8 mouse cellular contexts compared by ENCODE assay signal in genomic region chr16:13819394-13819743, GRCm38 (mm10). TPM values are rescaled to one million over a fixed set of nuclear protein-coding genes. Genes with fewer than 3 reads are reported as not detected.
A peak's percentile ranks its signal among the peaks of the same experiment; 100 is the strongest.
DNase-seq lines count a peak whose midpoint lies in the region; ATAC-seq and TF ChIP-seq lines count a peak whose summit lies in the region.

No protein-coding gene starts in this region.

- peak overlapping the region; percentile 81 for H3K4me2 ChIP-seq in kidney, embryonic 16.5 days (replicated peaks; ENCODE audit: low read depth, low read length)
- peak overlapping the region; percentile 60 for H3K4me2 ChIP-seq in hindbrain, embryonic 14.5 days (replicated peaks)
- peak overlapping the region; percentile 71 for H3K4me2 ChIP-seq in midbrain, embryonic 14.5 days (ENCODE audit: low read length)

- peaks cover 16% of the 10 kb centered on the region for H3K4me1 ChIP-seq in kidney, embryonic 16.5 days (ENCODE audit: insufficient read depth, low read length)
- peaks cover 3% of the 10 kb centered on the region; the same call in 1 of the 2 replicates for H3K4me1 ChIP-seq in bone marrow, adult 2 months (ENCODE audit: control insufficient read depth, insufficient read depth, low read length)
- H3K4me1 ChIP-seq in hindbrain, embryonic 14.5 days (replicated peaks; ENCODE audit: control insufficient read depth, insufficient read depth, low read length), result peaks cover 10% of the 10 kb centered on the region
- peaks cover 15% of the 10 kb centered on the region; the same call in 1 of the 2 replicates for H3K4me1 ChIP-seq in midbrain, embryonic 14.5 days (ENCODE audit: control insufficient read depth, insufficient read depth, low read length)

- peak overlapping the region; percentile 99 for H3K27ac ChIP-seq in kidney, embryonic 16.5 days (ENCODE audit: low read length)
- peak overlapping the region; percentile 71 for H3K27ac ChIP-seq in bone marrow, adult 2 months (ENCODE audit: control insufficient read depth, insufficient read depth, low read depth, low read length, poor library complexity)
- peak overlapping the region; percentile 96 for H3K27ac ChIP-seq in hindbrain, embryonic 14.5 days
- H3K27ac ChIP-seq in midbrain, embryonic 14.5 days (replicated peaks; ENCODE audit: low read depth, low read length), result peak overlapping the region; percentile 93

- no peak for TF ChIP-seq CTCF in bone marrow, adult 2 months (IDR thresholded peaks at IDR 0.05; ENCODE audit: control insufficient read depth, insufficient read depth, low read length)

- H3K9me3 ChIP-seq in kidney, embryonic 16.5 days (ENCODE audit: low read length), result no peaks in the 10 kb centered on the region
- H3K9me3 ChIP-seq in hindbrain, embryonic 14.5 days (ENCODE audit: control insufficient read depth, low read length), result no peaks in the 10 kb centered on the region
- H3K9me3 ChIP-seq in midbrain, embryonic 14.5 days (ENCODE audit: control insufficient read depth, low read length), result no peaks in the 10 kb centered on the region

- ATAC-seq in kidney, embryonic 16.5 days (ENCODE audit: low FRiP score, low TSS enrichment), result peak; percentile 66
- ATAC-seq in hindbrain, embryonic 14.5 days (ENCODE audit: low FRiP score), result peak; percentile 60
- ATAC-seq in midbrain, embryonic 14.5 days (ENCODE audit: low FRiP score, low TSS enrichment), result peak; percentile 51; the same call in 1 of the 2 replicates

- peak overlapping the region; percentile 89 for H3K4me3 ChIP-seq in kidney, embryonic 16.5 days (ENCODE audit: low read length)
- H3K4me3 ChIP-seq in bone marrow, adult 2 months (replicated peaks; ENCODE audit: control insufficient read depth, low read depth, low read length), result peak overlapping the region; percentile 81
- peak overlapping the region; percentile 76 for H3K4me3 ChIP-seq in hindbrain, embryonic 14.5 days (replicated peaks; ENCODE audit: low read length)
- H3K4me3 ChIP-seq in midbrain, embryonic 14.5 days (replicated peaks; ENCODE audit: low read depth, low read length), result peak overlapping the region; percentile 78

- H3K27me3 ChIP-seq in kidney, embryonic 16.5 days (ENCODE audit: insufficient read depth, low read length), result no peaks in the 10 kb centered on the region
- H3K27me3 ChIP-seq in hindbrain, embryonic 14.5 days (ENCODE audit: control insufficient read depth, insufficient read depth, low read length), result no peaks in the 10 kb centered on the region
- no peaks in the 10 kb centered on the region for H3K27me3 ChIP-seq in midbrain, embryonic 14.5 days (ENCODE audit: control insufficient read depth, insufficient read depth, low read length)

- under 1% methylated on average over 36 of the region's 36 CpGs for whole genome bisulfite sequencing in kidney, embryonic 16.5 days
- under 1% methylated on average over 35 of the region's 36 CpGs for WGBS in bone marrow, adult 2 months
- under 1% methylated on average over 36 of the region's 36 CpGs for WGBS in hindbrain, embryonic 14.5 days
- WGBS in midbrain, embryonic 14.5 days, result under 1% methylated on average over 36 of the region's 36 CpGs

- peaks cover 17% of the 10 kb centered on the region; the same call in 1 of the 2 replicates for H3K36me3 ChIP-seq in kidney, embryonic 16.5 days (ENCODE audit: insufficient read depth, low read length)
- H3K36me3 ChIP-seq in hindbrain, embryonic 14.5 days (replicated peaks; ENCODE audit: control insufficient read depth, insufficient read depth), result peaks cover 18% of the 10 kb centered on the region
- peaks cover 14% of the 10 kb centered on the region for H3K36me3 ChIP-seq in midbrain, embryonic 14.5 days (ENCODE audit: control insufficient read depth, insufficient read depth, low read length)

- no peak for TF ChIP-seq POLR2A in bone marrow, adult 2 months (IDR thresholded peaks at IDR 0.05; ENCODE audit: borderline replicate concordance, control insufficient read depth, low read depth, low read length)

- DNase-seq in kidney, postnatal 4 days, result no peak
- DNase-seq in hindbrain, embryonic 14.5 days (ENCODE audit: low spot score), result no peak
- DNase-seq in midbrain, embryonic 14.5 days, result no peak
- no peak for DNase-seq in thymus, postnatal 0 days (ENCODE audit: low spot score)
- no peak for DNase-seq in thymus, postnatal 25 days
- no peak for DNase-seq in gastrocnemius, adult 8-10 months (ENCODE audit: low spot score in 2 of 2)

- peak overlapping the region; percentile 90 for H3K9ac ChIP-seq in kidney, embryonic 16.5 days (replicated peaks; ENCODE audit: low read length)
- peak overlapping the region; percentile 84 for H3K9ac ChIP-seq in hindbrain, embryonic 14.5 days
- peak overlapping the region; percentile 81 for H3K9ac ChIP-seq in midbrain, embryonic 14.5 days (replicated peaks; ENCODE audit: low read length)

RNA-seq across cellular contexts. Expression of gene Ntan1, which starts 0.7 kb away (rescaled TPM):
- 157 and 159 TPM in 2 replicates for polyA plus RNA-seq in kidney, embryonic 16.5 days (2015; fragmentation: Nextera tagmentation; extraction: Ambion mirVana)
- polyA plus RNA-seq in bone marrow, adult 2 months (2011; ENCODE audit: insufficient read depth, insufficient read length, low replicate concordance, missing spikeins), result 25.0 and 43.3 TPM in 2 replicates
- polyA plus RNA-seq in hindbrain, embryonic 14.5 days (2014; fragmentation: Nextera tagmentation; extraction: Ambion mirVana), result 193 and 199 TPM in 2 replicates
- polyA plus RNA-seq in midbrain, embryonic 14.5 days (2014; fragmentation: Nextera tagmentation; extraction: Ambion mirVana), result 205 and 213 TPM in 2 replicates
- polyA plus RNA-seq in thymus, postnatal 0 days (2015; fragmentation: Nextera tagmentation; extraction: Ambion mirVana), result 150 and 155 TPM in 2 replicates
- 10 to 100 TPM; 39.9 to 45.9 (median 44.7) TPM for total RNA-seq in gastrocnemius, adult 8-10 months (2022)

RNA-seq across cellular contexts. Expression of gene Rrn3, which starts 38.9 kb away (rescaled TPM):
- polyA plus RNA-seq in kidney, embryonic 16.5 days (2015; fragmentation: Nextera tagmentation; extraction: Ambion mirVana), result 63.8 and 69.8 TPM in 2 replicates
- 10.0 and 20.5 TPM in 2 replicates for polyA plus RNA-seq in bone marrow, adult 2 months (2011; ENCODE audit: insufficient read depth, insufficient read length, low replicate concordance, missing spikeins)
- polyA plus RNA-seq in hindbrain, embryonic 14.5 days (2014; fragmentation: Nextera tagmentation; extraction: Ambion mirVana), result 81.3 and 93.1 TPM in 2 replicates
- polyA plus RNA-seq in midbrain, embryonic 14.5 days (2014; fragmentation: Nextera tagmentation; extraction: Ambion mirVana), result 78.4 and 102 TPM in 2 replicates
- 48.8 and 51.5 TPM in 2 replicates for polyA plus RNA-seq in thymus, postnatal 0 days (2015; fragmentation: Nextera tagmentation; extraction: Ambion mirVana)
- 10 to 100 TPM; 35.0 to 39.0 (median 37.4) TPM for total RNA-seq in gastrocnemius, adult 8-10 months (2022)
